Mouse (Mus musculus): ENCODE measurements around the gene Fgfr2. TPM values are rescaled to one million over a fixed set of nuclear protein-coding genes. Genes with fewer than 3 reads are reported as not detected.

Gene Fgfr2
- polyA plus RNA-seq, 1 experiment from 2014 or later, result 137 TPM

DNA sequence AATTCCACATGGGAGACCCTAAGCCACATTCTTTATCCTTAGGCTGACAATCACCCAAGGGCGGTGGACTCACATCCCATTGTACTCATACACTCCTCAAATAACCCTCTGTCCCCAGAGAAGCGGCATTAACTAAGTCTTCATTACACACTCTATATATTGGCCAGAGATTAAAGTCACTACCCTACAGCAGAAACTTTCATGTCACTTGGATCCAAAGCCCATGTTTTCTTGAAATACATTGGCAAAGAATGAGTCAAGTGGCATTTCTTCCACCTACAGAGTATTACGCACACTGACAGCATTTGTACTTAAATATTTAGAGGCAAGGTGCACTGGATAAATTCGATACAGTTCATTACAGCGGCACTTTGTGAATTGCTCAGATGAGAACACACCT, 850.2 kb downstream of the Fgfr2 start:
- H3K9ac ChIP-seq, result no peak overlapping the region
- no peaks in the 10 kb centered on the region for H3K9me3 ChIP-seq (replicated peaks)

DNA sequence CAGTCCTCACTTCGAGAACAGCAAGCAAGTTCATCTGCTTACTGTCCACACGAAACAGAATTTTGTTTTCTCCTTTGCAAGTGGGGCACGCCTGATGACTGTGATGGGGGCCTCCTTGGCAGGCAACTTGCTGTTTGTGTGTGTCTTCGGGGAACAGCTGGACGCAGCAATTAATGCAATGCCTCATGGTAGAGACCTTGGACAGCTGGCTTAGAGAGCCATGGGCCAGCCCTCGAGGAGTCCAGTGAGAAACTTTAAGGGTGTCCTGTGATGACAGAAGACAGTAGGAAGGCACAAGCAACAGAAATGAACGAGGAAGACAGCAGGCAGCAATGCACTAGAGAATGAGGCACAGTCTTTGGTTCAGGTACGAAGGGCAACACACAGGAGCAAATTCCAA, 852.8 kb downstream of the Fgfr2 start:
- Histone ChIP-seq H3K9ac (no peak overlapping the region), H3K27me3 (no peaks in the 10 kb centered on the region), H3K9me3 (replicated peaks) (no peaks in the 10 kb centered on the region), H3K36me3 (peaks cover 31% of the 10 kb centered on the region), H3K4me2 (replicated peaks) (no peak overlapping the region), H3K27ac (replicated peaks) (no peak overlapping the region), H3K4me3 (replicated peaks) (no peak overlapping the region), H3K4me1 (0 out of 2 replicates have a peak, but pooled peaks cover 4% of the 10 kb centered on the region)
- ATAC-seq (ENCODE audit: insufficient number of reproducible peaks, low FRiP score, low TSS enrichment, low read depth), result no peak
- WGBS, result 79% methylated on average over 8 of the region's 8 CpGs

More for the DNA sequence above, 850.2 kb downstream of the Fgfr2 start:
- H3K4me2 ChIP-seq (replicated peaks), result no peak overlapping the region
- no peak overlapping the region for H3K4me3 ChIP-seq (replicated peaks)
- peaks cover 25% of the 10 kb centered on the region for H3K36me3 ChIP-seq
- ATAC-seq (ENCODE audit: insufficient number of reproducible peaks, low FRiP score, low TSS enrichment, low read depth), result no peak
- H3K27ac ChIP-seq (replicated peaks), result no peak overlapping the region
- peaks cover 11% of the 10 kb centered on the region for H3K4me1 ChIP-seq
- no peaks in the 10 kb centered on the region for H3K27me3 ChIP-seq
- 94% methylated on average over 5 of the region's 5 CpGs for WGBS

DNA sequence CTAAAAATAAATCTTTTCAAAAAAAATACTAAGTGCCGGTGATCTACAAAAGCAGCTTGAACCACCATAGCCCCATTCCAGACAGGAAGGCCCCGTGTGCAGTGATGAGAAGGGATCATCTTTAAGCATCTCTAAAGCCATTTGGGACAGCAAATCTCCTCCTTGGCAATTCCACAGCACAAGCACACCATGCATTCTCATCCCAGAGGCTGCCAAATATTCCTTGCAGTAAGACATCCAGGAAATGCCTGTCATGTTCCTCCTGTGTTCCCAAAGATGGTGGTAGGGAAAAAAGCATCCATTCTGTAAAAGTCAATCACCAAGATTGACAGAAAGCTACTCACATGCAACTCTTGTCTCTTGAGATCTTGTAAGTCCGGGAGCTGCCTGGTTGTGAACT, 853.5 kb downstream of the Fgfr2 start:
- ATAC-seq (ENCODE audit: insufficient number of reproducible peaks, low FRiP score, low TSS enrichment, low read depth), result no peak
- 73% methylated on average over 3 of the region's 3 CpGs for WGBS
- no peak overlapping the region for H3K27ac ChIP-seq (replicated peaks)

DNA sequence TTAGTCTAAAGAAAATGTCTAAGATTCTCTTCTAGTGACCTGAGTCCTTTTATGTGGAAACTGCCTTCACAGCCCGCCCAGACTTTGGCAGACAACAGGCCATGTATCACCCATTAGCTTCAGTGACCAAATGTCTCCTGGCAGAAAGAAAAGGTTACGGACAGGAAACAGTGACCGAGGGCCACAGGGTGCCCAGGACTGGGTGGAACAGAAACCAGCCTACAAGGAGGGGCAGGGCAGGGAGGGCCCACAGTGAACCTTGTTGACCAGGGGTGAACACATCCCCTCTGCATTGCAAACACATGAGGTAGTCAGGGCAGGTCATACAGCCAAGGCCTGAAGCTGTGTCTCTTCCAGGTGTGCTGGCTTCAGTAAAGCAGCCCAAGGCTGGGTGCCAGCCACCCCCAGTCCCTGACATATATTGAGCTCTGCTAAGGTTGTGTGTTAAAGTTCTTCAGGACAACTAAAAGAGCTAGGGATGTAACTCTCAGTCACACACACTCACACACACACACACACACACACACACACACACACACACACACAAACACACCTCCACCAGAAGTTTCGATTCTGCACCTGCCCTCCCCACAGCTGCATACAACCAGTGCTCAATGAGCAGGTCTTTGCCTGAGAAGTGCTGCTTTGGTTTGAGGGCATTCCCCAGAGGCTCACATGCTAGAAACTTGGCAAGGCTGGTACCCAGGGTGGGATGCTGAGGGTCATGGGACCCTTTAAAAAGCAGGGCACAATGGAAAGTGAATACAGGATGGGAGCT, 855.2 kb downstream of the Fgfr2 start:
- H3K27me3 ChIP-seq, result no peaks in the 10 kb centered on the region
- H3K4me1 ChIP-seq, result 0 out of 2 replicates have a peak, but pooled peaks cover 4% of the 10 kb centered on the region
- H3K4me2 ChIP-seq (replicated peaks), result no peak overlapping the region
- peaks cover 34% of the 10 kb centered on the region for H3K36me3 ChIP-seq
- 82% methylated on average over 4 of the region's 4 CpGs for WGBS
- no peak overlapping the region for H3K27ac ChIP-seq (replicated peaks)
- no peaks in the 10 kb centered on the region for H3K9me3 ChIP-seq (replicated peaks)
- no peak overlapping the region for H3K4me3 ChIP-seq (replicated peaks)
- ATAC-seq (ENCODE audit: insufficient number of reproducible peaks, low FRiP score, low TSS enrichment, low read depth), result no peak
- no peak overlapping the region for H3K9ac ChIP-seq

More for the DNA sequence above, 853.5 kb downstream of the Fgfr2 start:
- H3K4me3 ChIP-seq (replicated peaks), result no peak overlapping the region
- H3K36me3 ChIP-seq, result peaks cover 33% of the 10 kb centered on the region
- no peaks in the 10 kb centered on the region for H3K9me3 ChIP-seq (replicated peaks)
- 0 out of 2 replicates have a peak, but pooled peaks cover 4% of the 10 kb centered on the region for H3K4me1 ChIP-seq
- no peak overlapping the region for H3K9ac ChIP-seq
- H3K27me3 ChIP-seq, result no peaks in the 10 kb centered on the region
- no peak overlapping the region for H3K4me2 ChIP-seq (replicated peaks)

DNA sequence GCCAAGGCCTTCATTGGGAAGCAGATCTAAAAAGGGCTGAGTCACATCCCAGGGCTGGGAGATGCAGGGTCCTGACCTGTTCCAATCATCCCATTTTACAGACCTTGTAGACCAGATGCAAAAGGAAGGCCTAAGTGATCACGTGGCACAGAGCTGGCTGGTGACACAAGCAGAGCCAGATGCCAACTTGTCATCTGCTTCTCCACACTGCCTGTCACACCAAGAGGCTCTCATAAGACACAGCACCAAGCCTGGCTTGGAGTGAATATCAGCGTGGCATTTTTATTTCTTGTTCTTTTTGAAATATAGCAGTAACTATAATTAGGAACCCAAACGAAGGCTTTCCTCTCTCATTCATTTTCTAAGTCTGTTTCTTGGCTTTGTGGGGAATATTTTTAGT, 858.4 kb downstream of the Fgfr2 start:
- Histone ChIP-seq H3K27me3 (no peaks in the 10 kb centered on the region), H3K9ac (no peak overlapping the region), H3K27ac (replicated peaks) (no peak overlapping the region), H3K36me3 (peaks cover 30% of the 10 kb centered on the region), H3K4me2 (replicated peaks) (no peak overlapping the region), H3K9me3 (replicated peaks) (no peaks in the 10 kb centered on the region), H3K4me1 (no peaks in the 10 kb centered on the region), H3K4me3 (replicated peaks) (no peak overlapping the region)
- 58% methylated on average over 3 of the region's 3 CpGs for WGBS
- no peak for ATAC-seq (ENCODE audit: insufficient number of reproducible peaks, low FRiP score, low TSS enrichment, low read depth)

DNA sequence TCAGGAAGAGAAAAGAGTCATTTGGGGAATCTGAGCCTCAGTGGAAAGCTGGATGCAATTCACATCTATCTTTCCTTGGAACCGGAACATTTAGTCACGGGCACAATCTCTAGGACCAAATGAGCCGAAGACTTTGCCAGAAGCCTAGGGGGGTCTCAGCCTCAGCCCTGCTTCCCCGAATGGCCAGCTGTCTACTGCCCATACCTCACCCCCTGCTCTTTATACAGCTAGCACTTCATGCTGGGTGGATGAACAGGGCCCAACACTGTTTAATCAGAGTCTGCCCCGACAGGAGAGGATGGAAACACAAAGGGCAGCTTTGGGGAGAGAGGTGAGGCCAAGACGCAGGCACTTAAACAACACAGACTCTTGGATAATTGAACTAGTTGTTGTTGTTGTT, 860.0 kb downstream of the Fgfr2 start:
- Histone ChIP-seq H3K4me3 (replicated peaks) (no peak overlapping the region), H3K9me3 (replicated peaks) (no peaks in the 10 kb centered on the region), H3K4me1 (no peaks in the 10 kb centered on the region), H3K4me2 (replicated peaks) (no peak overlapping the region), H3K36me3 (peaks cover 20% of the 10 kb centered on the region; the same call in 1 of the 2 replicates), H3K9ac (no peak overlapping the region), H3K27me3 (no peaks in the 10 kb centered on the region), H3K27ac (replicated peaks) (no peak overlapping the region)
- ATAC-seq (ENCODE audit: insufficient number of reproducible peaks, low FRiP score, low TSS enrichment, low read depth), result no peak
- 48% methylated on average over 6 of the region's 6 CpGs for WGBS

DNA sequence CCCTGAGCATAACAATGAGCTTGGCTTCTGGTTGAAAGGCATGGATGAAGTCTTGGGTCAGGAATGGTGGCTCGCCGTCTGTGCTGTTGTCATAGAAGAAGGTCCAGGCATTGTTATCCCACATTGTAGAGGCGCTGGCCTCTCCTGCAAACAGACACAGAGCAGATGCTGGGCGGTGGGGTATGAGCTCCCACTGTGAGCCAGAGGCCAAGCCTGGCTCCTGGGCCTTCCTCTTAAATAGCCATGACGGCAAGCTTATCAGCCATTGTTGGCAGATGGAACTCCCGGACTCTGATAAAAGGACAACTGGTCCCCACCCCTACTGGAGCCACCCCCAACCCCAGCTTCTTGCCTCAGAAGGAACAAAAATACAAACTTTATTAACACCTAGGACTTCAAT, 860.5 kb downstream of the Fgfr2 start:
- Histone ChIP-seq H3K9me3 (replicated peaks) (no peaks in the 10 kb centered on the region), H3K27me3 (no peaks in the 10 kb centered on the region), H3K9ac (no peak overlapping the region), H3K4me2 (replicated peaks) (no peak overlapping the region), H3K27ac (replicated peaks) (no peak overlapping the region), H3K4me3 (replicated peaks) (no peak overlapping the region), H3K4me1 (no peaks in the 10 kb centered on the region), H3K36me3 (0 out of 2 replicates have a peak, but pooled peaks cover 19% of the 10 kb centered on the region)
- ATAC-seq (ENCODE audit: insufficient number of reproducible peaks, low FRiP score, low TSS enrichment, low read depth), result no peak
- 52% methylated on average over 6 of the region's 6 CpGs for WGBS

DNA sequence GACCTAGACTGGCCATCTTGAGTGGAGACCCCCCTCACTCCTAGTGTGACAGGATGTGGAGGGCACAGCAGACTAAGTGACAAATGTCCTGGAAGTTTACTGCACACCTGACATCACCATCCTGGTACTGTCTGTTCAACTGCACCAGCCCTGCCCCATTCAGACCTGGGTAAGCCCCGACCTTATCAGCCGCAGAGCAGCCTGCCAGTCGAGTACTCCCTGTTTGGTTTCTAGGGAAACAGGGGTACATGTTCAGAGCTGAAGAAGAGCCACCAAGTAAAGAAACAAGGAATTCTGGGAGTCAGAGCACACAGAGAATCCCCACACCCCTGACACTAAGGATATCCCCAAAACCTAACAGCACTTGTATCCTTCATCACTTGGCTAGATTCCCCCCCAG, 861.3 kb downstream of the Fgfr2 start:
- Histone ChIP-seq H3K9me3 (replicated peaks) (no peaks in the 10 kb centered on the region), H3K9ac (no peak overlapping the region), H3K36me3 (0 out of 2 replicates have a peak, but pooled peaks cover 19% of the 10 kb centered on the region), H3K4me3 (replicated peaks) (no peak overlapping the region), H3K4me2 (replicated peaks) (no peak overlapping the region), H3K27me3 (no peaks in the 10 kb centered on the region), H3K4me1 (no peaks in the 10 kb centered on the region), H3K27ac (replicated peaks) (no peak overlapping the region)
- 61% methylated on average over 3 of the region's 3 CpGs for WGBS
- ATAC-seq (ENCODE audit: insufficient number of reproducible peaks, low FRiP score, low TSS enrichment, low read depth), result no peak

DNA sequence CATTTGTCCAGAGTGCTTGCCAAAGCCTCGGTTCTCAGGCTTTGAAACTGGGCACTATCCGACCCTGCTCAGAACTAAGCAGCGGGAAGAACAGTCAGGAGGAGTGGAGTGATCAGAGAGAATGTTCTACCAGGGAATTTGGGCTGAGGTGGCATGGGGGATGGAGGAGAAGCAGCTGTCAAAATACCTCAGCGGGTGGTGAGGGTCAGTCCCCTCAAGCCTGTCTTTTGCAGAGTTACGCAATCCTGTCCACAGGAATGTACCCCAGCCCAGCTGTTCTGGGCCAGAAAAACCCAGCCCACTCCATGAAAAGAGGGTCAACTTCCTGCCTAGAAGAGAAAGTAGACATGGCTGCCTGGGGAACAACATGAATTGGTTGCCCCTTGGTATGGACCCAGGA, 862.5 kb downstream of the Fgfr2 start:
- Histone ChIP-seq H3K4me3 (replicated peaks) (no peak overlapping the region), H3K27me3 (no peaks in the 10 kb centered on the region), H3K27ac (replicated peaks) (no peak overlapping the region), H3K4me1 (no peaks in the 10 kb centered on the region), H3K36me3 (0 out of 2 replicates have a peak, but pooled peaks cover 13% of the 10 kb centered on the region), H3K4me2 (replicated peaks) (no peak overlapping the region), H3K9me3 (replicated peaks) (no peaks in the 10 kb centered on the region), H3K9ac (no peak overlapping the region)
- WGBS, result 71% methylated on average over 5 of the region's 5 CpGs
- no peak for ATAC-seq (ENCODE audit: insufficient number of reproducible peaks, low FRiP score, low TSS enrichment, low read depth)

DNA sequence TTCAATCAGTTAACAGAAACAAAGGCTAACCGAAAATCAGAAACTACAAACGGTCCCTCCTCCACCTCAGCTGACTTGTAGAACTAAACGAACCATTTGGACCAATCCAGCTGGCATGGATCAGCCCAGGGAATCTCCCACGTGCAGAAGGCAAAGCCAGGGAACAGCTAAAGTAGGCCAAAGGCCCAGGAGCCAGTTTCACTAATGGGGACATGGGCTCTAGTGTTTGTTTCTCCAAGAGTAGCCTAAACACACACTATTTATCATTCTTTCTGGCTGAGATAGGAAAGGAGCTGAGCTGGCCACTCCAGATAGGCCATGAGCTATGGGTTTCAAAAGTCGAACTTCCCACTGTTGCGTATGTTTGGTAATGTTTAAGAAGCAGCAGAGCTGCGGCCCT, 864.3 kb downstream of the Fgfr2 start:
- Histone ChIP-seq H3K4me3 (replicated peaks) (no peak overlapping the region), H3K27me3 (no peaks in the 10 kb centered on the region), H3K4me2 (replicated peaks) (no peak overlapping the region), H3K36me3 (0 out of 2 replicates have a peak, but pooled peaks cover 14% of the 10 kb centered on the region), H3K27ac (replicated peaks) (no peak overlapping the region), H3K4me1 (no peaks in the 10 kb centered on the region), H3K9me3 (replicated peaks) (no peaks in the 10 kb centered on the region), H3K9ac (no peak overlapping the region)
- 46% methylated on average over 7 of the region's 7 CpGs for WGBS
- ATAC-seq (ENCODE audit: insufficient number of reproducible peaks, low FRiP score, low TSS enrichment, low read depth), result no peak

DNA sequence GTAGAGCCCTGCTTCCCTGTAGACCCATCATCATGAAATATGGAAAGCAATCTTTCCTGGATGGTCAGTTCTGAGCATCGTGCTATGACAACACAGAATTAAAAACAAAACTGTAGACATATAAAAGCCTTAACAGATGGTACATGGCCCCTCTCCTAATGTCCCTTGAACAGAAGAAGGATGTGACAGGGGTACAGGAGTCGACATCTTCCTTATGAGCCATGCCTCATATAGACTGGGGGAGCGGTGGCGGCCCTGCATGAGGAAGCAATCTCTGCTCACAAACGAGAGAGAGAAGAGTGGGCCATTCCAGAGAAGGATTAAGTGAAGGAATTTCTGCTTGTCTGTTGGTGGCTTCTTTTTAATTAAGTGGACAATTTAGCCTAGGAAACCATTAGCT, 864.9 kb downstream of the Fgfr2 start:
- Histone ChIP-seq H3K36me3 (0 out of 2 replicates have a peak, but pooled peaks cover 14% of the 10 kb centered on the region), H3K9me3 (replicated peaks) (no peaks in the 10 kb centered on the region), H3K4me2 (replicated peaks) (no peak overlapping the region), H3K4me1 (no peaks in the 10 kb centered on the region), H3K27me3 (no peaks in the 10 kb centered on the region), H3K9ac (no peak overlapping the region), H3K4me3 (replicated peaks) (no peak overlapping the region), H3K27ac (replicated peaks) (no peak overlapping the region)
- 64% methylated on average over 5 of the region's 5 CpGs for WGBS
- no peak for ATAC-seq (ENCODE audit: insufficient number of reproducible peaks, low FRiP score, low TSS enrichment, low read depth)

DNA sequence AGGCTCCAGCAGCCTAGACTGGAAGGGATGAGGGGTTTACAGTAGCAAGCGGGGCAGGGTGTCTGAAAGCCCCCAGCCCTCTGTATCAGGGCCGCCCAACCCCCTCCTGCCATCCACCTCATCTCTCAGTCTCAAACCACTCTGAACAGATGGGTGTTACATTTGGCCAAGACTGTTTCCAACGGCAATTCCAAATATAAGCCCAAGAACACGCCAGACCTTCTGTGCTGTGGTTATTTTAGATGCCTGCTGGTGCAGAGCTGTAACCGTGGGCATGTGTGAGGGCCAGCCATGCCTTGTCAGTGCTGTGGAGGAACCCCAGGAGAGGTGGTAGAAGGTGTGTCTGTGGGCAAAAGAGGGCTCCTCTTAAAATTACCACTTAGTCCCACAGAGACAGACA, 869.6 kb downstream of the Fgfr2 start:
- 0 out of 2 replicates have a peak, but pooled peaks cover 4% of the 10 kb centered on the region for H3K4me1 ChIP-seq
- H3K27ac ChIP-seq (replicated peaks), result no peak overlapping the region
- H3K27me3 ChIP-seq, result no peaks in the 10 kb centered on the region
- WGBS, result 79% methylated on average over 5 of the region's 5 CpGs
- no peak for ATAC-seq (ENCODE audit: insufficient number of reproducible peaks, low FRiP score, low TSS enrichment, low read depth)
- no peak overlapping the region for H3K4me2 ChIP-seq (replicated peaks)
- peaks cover 7% of the 10 kb centered on the region; the same call in 1 of the 2 replicates for H3K36me3 ChIP-seq
- H3K9me3 ChIP-seq (replicated peaks), result no peaks in the 10 kb centered on the region
- H3K4me3 ChIP-seq (replicated peaks), result no peak overlapping the region
- no peak overlapping the region for H3K9ac ChIP-seq

Data from embryonic facial prominence, embryonic 15.5 days (tissue).